Mouse (Mus musculus): ENCODE data around the gene D630045J12Rik. TPM values are rescaled to one million over a fixed set of nuclear protein-coding genes. Genes with fewer than 3 reads are reported as not detected.

The D630045J12Rik gene
- polyA plus RNA-seq, 1 experiment from 2014 or later: 12.3 TPM

DNA sequence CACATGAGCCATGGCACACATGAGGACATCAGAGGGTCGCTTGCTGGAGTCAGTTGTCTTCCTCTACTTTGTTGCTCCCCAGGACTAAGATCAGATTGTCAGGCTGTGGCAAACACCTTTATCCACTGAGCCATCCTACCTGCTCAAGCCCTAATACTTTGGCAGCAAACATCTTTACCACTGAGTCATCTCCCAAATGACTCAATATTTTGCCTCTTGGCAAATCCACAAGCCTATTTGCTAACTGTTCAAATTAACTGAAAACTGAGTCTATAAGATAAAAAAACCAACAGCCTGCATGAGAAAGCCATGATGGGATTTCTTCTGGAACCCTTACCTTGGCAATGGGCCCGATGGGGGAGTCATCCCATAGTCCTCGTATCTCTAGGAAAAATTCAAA is 114.7 kb downstream of the D630045J12Rik start:
- Histone ChIP-seq H3K4me1 (ENCODE audit: control insufficient read depth, insufficient read depth, low read length) (peaks cover 5% of the 10 kb centered on the region; the same call in 1 of the 2 replicates), H3K9ac (ENCODE audit: low read depth, low read length) (no peak overlapping the region), H3K4me3 (ENCODE audit: low read length) (no peak overlapping the region), H3K27me3 (ENCODE audit: control insufficient read depth, insufficient read depth, low read length) (no peaks in the 10 kb centered on the region), H3K4me2 (replicated peaks; ENCODE audit: low read depth, low read length) (no peak overlapping the region), H3K36me3 (ENCODE audit: control insufficient read depth, insufficient read depth, low read length) (peaks cover 28% of the 10 kb centered on the region), H3K9me3 (ENCODE audit: control insufficient read depth, low read length) (no peaks in the 10 kb centered on the region), H3K27ac (ENCODE audit: low read depth, low read length) (no peak overlapping the region)
- no peak for ATAC-seq (ENCODE audit: low FRiP score, low TSS enrichment)
- 88% methylated on average over 3 of the region's 3 CpGs for WGBS

DNA sequence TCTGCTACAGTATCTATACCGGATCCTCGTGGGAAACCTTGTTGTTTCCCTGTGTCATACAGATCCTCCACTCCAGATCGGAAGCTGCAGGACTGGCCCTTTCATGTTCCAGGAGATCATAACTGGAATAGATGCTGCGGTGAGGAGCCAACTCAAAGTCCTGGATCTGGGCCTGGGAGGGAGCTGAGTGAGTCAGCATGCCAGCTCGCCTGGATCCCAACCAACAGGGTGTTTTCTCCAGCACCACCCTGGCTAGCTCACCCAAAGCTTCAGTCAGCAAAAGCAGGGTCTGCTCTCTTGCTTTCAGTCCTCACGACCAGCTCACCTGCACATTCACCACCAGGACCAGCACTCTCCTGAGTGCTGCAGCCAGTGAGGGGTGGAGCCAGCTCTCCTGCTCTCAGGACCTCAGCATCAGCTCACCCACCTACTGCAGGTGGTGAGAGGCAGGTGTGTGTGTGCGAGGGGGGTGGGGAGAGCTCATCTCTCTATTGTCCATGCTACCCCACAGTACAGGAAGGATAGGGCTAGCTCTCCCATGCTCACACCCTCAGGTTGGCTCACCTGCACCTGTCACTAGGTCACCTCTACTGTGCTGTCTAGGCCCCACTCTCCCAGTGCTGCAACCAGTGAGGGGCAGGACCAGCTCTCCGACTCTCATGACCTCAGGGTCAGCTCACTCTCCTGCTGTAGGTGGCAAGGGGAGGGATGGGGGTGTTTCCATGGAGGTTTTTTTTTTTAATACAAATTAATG is 118.8 kb downstream of the D630045J12Rik start:
- WGBS: 90% methylated on average over 8 of the region's 8 CpGs
- Histone ChIP-seq H3K9me3 (ENCODE audit: control insufficient read depth, low read length) (peaks cover 3% of the 10 kb centered on the region; the same call in 1 of the 2 replicates), H3K9ac (ENCODE audit: low read depth, low read length) (no peak overlapping the region), H3K4me2 (replicated peaks; ENCODE audit: low read depth, low read length) (no peak overlapping the region), H3K27me3 (ENCODE audit: control insufficient read depth, insufficient read depth, low read length) (no peaks in the 10 kb centered on the region), H3K4me3 (ENCODE audit: low read length) (no peak overlapping the region), H3K36me3 (ENCODE audit: control insufficient read depth, insufficient read depth, low read length) (peaks cover 34% of the 10 kb centered on the region), H3K4me1 (ENCODE audit: control insufficient read depth, insufficient read depth, low read length) (no peaks in the 10 kb centered on the region), H3K27ac (ENCODE audit: low read depth, low read length) (no peak overlapping the region)
- ATAC-seq (ENCODE audit: low FRiP score, low TSS enrichment): no peak

- Histone ChIP-seq H3K27me3 (ENCODE audit: control insufficient read depth, insufficient read depth, low read length) (no peaks in the 10 kb centered on the region), H3K27ac (ENCODE audit: low read depth, low read length) (no peak overlapping the region), H3K36me3 (ENCODE audit: control insufficient read depth, insufficient read depth, low read length) (peaks cover 50% of the 10 kb centered on the region), H3K4me1 (ENCODE audit: control insufficient read depth, insufficient read depth, low read length) (no peaks in the 10 kb centered on the region), H3K4me3 (ENCODE audit: low read length) (no peak overlapping the region), H3K4me2 (replicated peaks; ENCODE audit: low read depth, low read length) (no peak overlapping the region), H3K9ac (ENCODE audit: low read depth, low read length) (no peak overlapping the region), H3K9me3 (ENCODE audit: control insufficient read depth, low read length) (peaks cover 5% of the 10 kb centered on the region; the same call in 1 of the 2 replicates)
- no peak for ATAC-seq (ENCODE audit: low FRiP score, low TSS enrichment)
- 78% methylated on average over 4 of the region's 4 CpGs for WGBS
Observed at GRCm38 (mm10) chr6:38131801-38132231, 122.0 kb downstream of the D630045J12Rik start.

DNA sequence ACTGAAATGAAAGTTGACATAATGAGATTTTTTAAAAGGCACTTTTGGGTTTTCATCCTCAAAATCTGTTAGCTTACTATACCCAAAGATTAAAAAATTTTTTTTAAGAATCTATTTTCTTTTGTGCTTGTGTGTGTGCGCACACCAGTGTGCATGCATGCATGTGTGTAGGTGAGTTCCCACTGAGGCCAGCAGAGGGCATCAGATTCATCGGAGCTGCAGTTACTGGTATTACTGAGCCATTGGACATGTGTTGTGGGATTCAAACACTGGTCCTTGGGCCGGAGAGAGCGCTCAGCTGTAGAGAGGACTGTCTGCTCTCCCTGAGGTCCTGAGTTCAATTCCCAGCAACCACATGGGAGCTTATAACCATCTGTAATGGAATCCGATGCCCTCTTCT is 123.9 kb downstream of the D630045J12Rik start:
- Histone ChIP-seq H3K9me3 (ENCODE audit: control insufficient read depth, low read length) (peaks cover 5% of the 10 kb centered on the region; the same call in 1 of the 2 replicates), H3K4me2 (replicated peaks; ENCODE audit: low read depth, low read length) (no peak overlapping the region), H3K36me3 (ENCODE audit: control insufficient read depth, insufficient read depth, low read length) (peaks cover 32% of the 10 kb centered on the region), H3K9ac (ENCODE audit: low read depth, low read length) (no peak overlapping the region), H3K4me1 (ENCODE audit: control insufficient read depth, insufficient read depth, low read length) (no peaks in the 10 kb centered on the region), H3K4me3 (ENCODE audit: low read length) (no peak overlapping the region), H3K27me3 (ENCODE audit: control insufficient read depth, insufficient read depth, low read length) (no peaks in the 10 kb centered on the region), H3K27ac (ENCODE audit: low read depth, low read length) (no peak overlapping the region)
- no peak for ATAC-seq (ENCODE audit: low FRiP score, low TSS enrichment)
- WGBS: 96% methylated on average over 5 of the region's 5 CpGs

DNA sequence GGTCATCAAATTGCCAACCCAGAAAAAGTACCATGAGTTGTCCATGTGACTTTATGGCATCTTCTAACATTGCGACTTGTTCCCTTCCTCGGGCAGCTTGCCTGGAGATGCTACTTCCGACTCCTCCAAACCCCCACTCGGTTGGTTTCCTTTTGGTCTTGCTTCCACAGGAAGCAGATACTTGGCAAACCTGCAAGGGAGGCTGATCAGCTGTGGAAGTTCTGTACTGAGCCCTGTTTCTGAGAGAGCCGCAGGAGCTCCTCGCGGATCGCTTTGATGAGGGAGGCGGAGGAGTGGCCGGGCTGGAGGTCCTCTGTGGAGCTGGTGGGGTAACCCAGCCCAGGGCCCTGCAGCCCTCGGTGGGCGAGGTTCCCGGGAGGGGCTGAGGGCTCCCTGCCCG is 125.7 kb downstream of the D630045J12Rik start:
- 86% methylated on average over 14 of the region's 14 CpGs for WGBS

GRCm38 (mm10) chr6:38125462-38125861 is 128.3 kb downstream of the D630045J12Rik start:
- no peak overlapping the region for H3K4me3 ChIP-seq (ENCODE audit: low read length)
- peaks cover 3% of the 10 kb centered on the region; the same call in 1 of the 2 replicates for H3K9me3 ChIP-seq (ENCODE audit: control insufficient read depth, low read length)
- no peak overlapping the region for H3K9ac ChIP-seq (ENCODE audit: low read depth, low read length)
- no peak for ATAC-seq (ENCODE audit: low FRiP score, low TSS enrichment)
- 93% methylated on average over 3 of the region's 3 CpGs for WGBS
- H3K27me3 ChIP-seq (ENCODE audit: control insufficient read depth, insufficient read depth, low read length): no peaks in the 10 kb centered on the region
- no peak overlapping the region for H3K4me2 ChIP-seq (replicated peaks; ENCODE audit: low read depth, low read length)
- H3K36me3 ChIP-seq (ENCODE audit: control insufficient read depth, insufficient read depth, low read length): peaks cover 24% of the 10 kb centered on the region
- no peak overlapping the region for H3K27ac ChIP-seq (ENCODE audit: low read depth, low read length)
- H3K4me1 ChIP-seq (ENCODE audit: control insufficient read depth, insufficient read depth, low read length): peaks cover 17% of the 10 kb centered on the region

More for the DNA sequence above, 125.7 kb downstream of the D630045J12Rik start:
- H3K9me3 ChIP-seq (ENCODE audit: control insufficient read depth, low read length): peaks cover 5% of the 10 kb centered on the region; the same call in 1 of the 2 replicates
- no peak overlapping the region for H3K9ac ChIP-seq (ENCODE audit: low read depth, low read length)
- H3K4me1 ChIP-seq (ENCODE audit: control insufficient read depth, insufficient read depth, low read length): peaks cover 13% of the 10 kb centered on the region
- no peak overlapping the region for H3K4me2 ChIP-seq (replicated peaks; ENCODE audit: low read depth, low read length)
- H3K27ac ChIP-seq (ENCODE audit: low read depth, low read length): no peak overlapping the region
- no peak for ATAC-seq (ENCODE audit: low FRiP score, low TSS enrichment)
- H3K4me3 ChIP-seq (ENCODE audit: low read length): no peak overlapping the region
- H3K27me3 ChIP-seq (ENCODE audit: control insufficient read depth, insufficient read depth, low read length): no peaks in the 10 kb centered on the region
- H3K36me3 ChIP-seq (ENCODE audit: control insufficient read depth, insufficient read depth, low read length): peaks cover 28% of the 10 kb centered on the region

DNA sequence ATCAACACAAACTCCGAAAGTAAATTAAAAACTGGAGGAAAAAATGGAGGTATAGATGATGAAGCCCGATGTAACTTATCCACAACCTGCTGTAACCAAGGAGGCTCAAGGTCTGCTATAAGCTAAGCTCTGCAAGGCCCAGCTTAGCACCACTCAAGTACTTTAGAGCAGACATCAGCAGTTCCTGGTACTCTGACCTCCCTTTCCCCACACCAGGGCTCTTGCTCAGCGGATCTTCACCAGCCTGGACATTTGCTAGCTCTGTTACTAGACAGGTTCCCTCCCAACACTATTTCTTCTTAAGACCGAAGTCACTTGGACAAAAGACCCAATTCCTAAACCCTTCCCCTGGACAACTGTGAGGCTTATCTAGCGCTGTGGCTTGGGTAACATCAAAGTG is 128.9 kb downstream of the D630045J12Rik start:
- Histone ChIP-seq H3K36me3 (ENCODE audit: control insufficient read depth, insufficient read depth, low read length) (peaks cover 19% of the 10 kb centered on the region), H3K4me1 (ENCODE audit: control insufficient read depth, insufficient read depth, low read length) (peaks cover 19% of the 10 kb centered on the region), H3K9me3 (ENCODE audit: control insufficient read depth, low read length) (peaks cover 1% of the 10 kb centered on the region; the same call in 1 of the 2 replicates), H3K27me3 (ENCODE audit: control insufficient read depth, insufficient read depth, low read length) (no peaks in the 10 kb centered on the region), H3K9ac (ENCODE audit: low read depth, low read length) (no peak overlapping the region), H3K4me3 (ENCODE audit: low read length) (no peak overlapping the region), H3K4me2 (replicated peaks; ENCODE audit: low read depth, low read length) (no peak overlapping the region), H3K27ac (ENCODE audit: low read depth, low read length) (no peak overlapping the region)
- WGBS: 96% methylated on average over 5 of the region's 5 CpGs
- ATAC-seq (ENCODE audit: low FRiP score, low TSS enrichment): no peak

- Histone ChIP-seq H3K4me3 (ENCODE audit: low read length) (no peak within 1 kb of the TSS), H3K9ac (ENCODE audit: low read depth, low read length) (no peak within 1 kb of the TSS), H3K4me1 (ENCODE audit: control insufficient read depth, insufficient read depth, low read length) (peaks cover 19% of the 10 kb centered on the region), H3K9me3 (ENCODE audit: control insufficient read depth, low read length) (no peaks in the 10 kb centered on the region), H3K4me2 (replicated peaks; ENCODE audit: low read depth, low read length) (no peak within 1 kb of the TSS), H3K36me3 (ENCODE audit: control insufficient read depth, insufficient read depth, low read length) (peaks cover 15% of the 10 kb centered on the region), H3K27ac (ENCODE audit: low read depth, low read length) (peak within 1 kb of the TSS; percentile 24; the same call in 1 of the 2 replicates), H3K27me3 (ENCODE audit: control insufficient read depth, insufficient read depth, low read length) (no peaks in the 10 kb centered on the region)
- WGBS: 65% methylated on average over 7 of the region's 7 CpGs
- peak; percentile 37; the same call in 1 of the 2 replicates for ATAC-seq (ENCODE audit: low FRiP score, low TSS enrichment)
Observed at GRCm38 (mm10) chr6:38124207-38124835, 129.5 kb downstream of the D630045J12Rik start, which contains the start of gene Atp6v0a4. Gene Atp6v0a4, minus strand, starts transcription at chr6:38124586.

Measured in kidney, embryonic 14.5 days (tissue).